Mouse (Mus musculus) right cerebral cortex, postnatal 10 days (tissue): Measurements from ENCODE around the gene Gm5294.

Source experiments
- DNase-seq, 2 experiments: peaks; one replicate each; pipeline ENCODE4 v3.0.0; 2021; ENCODE audit warnings: low spot score in 2 of 2

The Gm5294 gene

DNA sequence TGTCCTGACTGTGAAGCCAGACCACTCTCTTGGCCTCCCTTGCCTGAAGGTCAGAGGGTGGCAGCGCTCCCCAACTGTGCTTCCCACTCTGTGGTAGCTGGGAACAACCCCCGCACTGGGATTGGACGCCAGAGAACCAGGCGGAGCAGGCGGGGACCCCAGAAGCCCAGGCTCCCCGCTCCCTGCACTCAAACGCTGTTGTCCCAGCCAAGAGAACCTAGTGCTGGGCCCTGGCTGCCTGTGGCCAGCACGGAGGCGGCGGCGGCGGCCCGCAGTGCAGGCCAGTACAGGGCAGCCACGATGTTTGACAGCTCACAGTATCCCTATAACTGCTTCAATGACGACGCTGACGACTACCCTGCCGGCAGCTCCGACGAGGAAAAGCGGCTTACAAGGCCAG lies at the start of gene Gm5294:
Gene Gm5294, plus strand, starts transcription at position 301 of the 400 bp plus-strand sequence.
- DNase-seq, result no peak

DNA sequence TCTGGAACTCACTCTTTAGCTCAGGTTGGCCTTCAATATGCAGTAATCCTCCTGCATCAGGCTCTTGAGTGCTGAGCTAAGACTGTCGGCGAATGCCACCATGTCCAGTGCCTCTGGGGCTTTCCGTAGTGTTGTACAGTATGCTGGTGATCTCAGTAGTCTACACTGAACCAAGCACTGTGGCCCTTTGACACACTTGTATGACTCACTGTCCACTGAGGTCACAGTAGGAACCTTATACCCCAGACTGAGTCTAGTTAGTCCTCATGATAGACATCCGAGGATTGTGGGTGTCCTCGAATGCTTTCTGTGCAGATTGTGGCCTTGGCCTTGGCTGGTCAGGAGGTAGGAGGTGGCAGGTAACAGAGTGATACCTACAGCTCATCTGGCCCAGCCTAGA lies 44.8 kb upstream of the Gm5294 start:
- no peak for DNase-seq

DNA sequence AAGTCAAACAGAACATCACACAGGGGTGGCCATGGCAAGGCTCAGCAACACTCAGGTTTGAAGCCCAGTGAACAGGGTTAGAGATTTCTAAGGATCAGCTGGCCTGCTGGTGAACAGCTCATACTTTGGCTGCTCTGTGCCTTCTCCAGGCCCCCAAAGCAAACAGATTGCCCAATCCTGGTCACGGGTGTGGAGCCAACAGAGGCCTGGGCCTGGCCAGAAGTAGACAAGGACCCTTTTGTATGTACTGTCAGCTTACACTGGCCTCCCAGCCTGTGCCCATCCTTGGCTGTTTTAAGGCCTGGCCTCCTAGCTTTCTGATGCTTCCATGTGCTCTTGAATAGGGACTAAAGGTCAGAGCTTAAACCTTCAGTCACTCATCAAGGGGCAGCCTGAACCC lies 43.5 kb upstream of the Gm5294 start:
- DNase-seq, result no peak

DNA sequence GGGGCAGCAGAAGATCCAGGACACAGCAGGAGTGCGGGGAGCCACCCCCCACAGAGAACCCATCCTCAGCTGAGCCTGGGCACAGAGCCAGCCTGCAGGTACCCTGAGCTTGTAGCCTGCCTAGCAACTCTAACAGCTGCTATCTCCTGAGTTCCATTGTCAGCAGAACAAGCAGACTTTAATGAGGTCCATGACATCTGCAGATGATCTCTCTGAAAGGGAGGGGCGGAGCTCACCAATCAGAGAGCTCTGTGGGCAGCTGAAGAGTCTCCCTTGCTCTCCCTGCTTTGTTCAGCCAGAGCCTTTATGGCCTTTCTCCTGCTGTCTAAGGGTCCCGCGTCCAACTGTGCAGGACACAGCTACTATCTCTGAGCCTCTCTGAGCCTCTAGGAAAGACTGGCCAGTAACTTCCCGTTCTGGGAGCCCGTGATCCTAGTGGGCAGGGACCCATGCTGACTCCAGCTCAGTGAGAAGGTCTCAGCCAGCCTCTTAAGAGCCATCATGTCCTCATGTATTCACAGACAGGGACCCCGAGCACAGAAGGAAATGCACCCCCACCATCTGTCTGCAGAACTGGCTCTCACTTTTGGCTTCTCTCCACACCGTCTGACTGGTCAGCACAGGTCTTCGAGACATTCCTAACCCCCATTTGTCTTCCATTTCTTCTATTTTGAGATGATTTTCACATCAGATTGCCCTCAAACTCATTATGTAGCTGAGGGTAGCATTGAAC lies 41.0 kb upstream of the Gm5294 start:
- peak; percentile 55 to 66 for DNase-seq

DNA sequence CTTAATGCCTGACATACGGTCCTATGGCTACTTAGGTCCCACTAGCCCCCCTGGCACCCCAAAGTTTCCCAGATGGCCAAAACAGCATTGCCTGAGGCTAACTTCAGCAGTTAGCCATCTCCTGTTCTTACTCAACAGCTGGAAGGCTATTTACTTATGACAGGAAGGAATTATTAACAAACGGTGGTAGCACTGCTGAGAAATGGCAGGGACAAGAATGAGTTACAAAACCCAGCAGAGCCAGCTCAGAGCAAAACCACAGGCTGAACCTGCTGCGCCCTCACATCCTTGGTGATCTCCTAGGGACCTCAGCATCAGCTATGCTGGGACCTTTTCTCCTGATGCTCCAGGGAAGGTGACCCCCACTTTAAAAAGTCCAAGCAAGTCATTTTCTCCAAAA lies 40.2 kb upstream of the Gm5294 start:
- no peak for DNase-seq

DNA sequence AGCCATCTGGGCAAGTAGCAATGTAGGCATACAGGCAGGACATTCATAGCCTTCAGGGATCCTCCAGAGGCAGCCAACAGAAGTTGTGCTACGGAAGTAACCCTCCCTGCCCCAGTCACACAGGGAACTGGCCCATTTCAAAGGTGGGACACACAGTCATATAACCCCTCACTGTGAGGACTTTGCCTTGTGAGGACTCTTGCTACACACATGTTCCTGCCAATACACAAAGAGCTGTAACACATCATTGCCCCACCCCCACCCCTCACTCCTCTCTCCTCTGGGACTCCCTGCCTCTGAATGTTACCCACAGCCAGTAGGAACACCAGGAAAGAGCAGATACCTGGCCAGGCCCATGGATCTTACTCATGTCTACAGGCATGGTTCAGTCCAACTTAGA lies 37.2 kb upstream of the Gm5294 start:
- DNase-seq, result no peak

DNA sequence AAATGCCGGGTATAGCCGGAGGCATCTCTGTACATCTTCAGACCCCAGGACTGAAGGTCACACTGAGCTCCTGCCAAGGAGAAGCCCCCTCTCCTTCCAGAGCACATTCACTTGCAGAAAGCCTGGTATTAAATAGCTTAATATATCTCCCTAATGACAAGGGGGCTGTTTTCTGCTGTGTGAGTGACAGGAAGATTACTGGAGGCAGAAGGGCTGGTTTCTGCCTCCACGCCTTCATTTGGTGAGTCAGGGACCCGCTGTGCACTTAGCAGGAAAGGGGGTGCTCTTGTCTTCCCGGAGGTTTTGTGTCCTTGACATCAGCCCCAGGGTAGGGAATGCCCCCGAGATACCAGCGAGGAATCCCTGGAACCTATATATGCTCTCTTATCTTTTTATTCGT lies 36.7 kb upstream of the Gm5294 start:
- no peak for DNase-seq

DNA sequence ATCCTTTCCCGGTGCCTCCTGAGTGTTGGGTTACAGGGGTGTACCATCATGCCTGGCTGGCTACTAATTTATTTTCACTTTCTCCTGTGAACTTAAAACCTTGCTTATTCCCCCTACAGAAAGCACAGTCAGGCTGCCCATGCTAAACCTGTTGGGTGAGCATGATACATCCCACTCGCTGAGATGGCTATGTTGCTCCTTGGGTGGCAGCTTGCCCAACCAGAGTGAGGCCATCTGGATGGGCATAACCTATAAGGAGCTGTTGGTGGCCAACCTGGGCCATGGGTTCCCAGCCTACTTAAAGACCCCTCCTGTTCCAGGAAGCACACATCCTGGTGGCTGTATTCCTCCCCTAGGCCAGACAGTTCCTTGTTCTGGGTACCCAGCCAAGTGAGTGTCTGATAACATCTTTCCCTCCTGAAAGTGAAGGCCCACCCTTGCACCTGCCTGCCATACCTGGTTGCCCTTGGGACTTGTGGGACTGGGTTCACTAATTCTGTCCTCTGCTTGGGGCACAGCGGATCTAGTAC lies 33.8 kb upstream of the Gm5294 start:
- DNase-seq, result no peak

DNA sequence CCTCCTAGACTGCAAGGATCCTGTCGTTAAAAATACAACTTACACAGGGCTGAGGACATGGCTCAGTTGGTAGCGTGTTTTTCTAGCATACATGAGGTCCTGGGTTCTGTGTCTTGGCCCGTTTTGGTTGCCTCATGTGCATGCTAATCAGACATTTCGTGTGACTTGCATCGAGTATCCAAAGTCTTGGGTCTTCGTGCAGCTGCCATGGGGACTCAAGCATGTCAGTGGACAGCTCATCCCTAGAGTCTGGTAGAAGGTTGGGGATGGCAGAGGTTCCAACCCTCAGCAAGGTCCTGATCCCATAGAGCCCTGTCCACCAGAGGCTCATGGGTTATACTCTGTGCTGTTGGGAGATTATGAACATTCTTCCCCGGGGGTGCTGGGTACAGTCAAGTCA lies 32.2 kb upstream of the Gm5294 start:
- no peak for DNase-seq

DNA sequence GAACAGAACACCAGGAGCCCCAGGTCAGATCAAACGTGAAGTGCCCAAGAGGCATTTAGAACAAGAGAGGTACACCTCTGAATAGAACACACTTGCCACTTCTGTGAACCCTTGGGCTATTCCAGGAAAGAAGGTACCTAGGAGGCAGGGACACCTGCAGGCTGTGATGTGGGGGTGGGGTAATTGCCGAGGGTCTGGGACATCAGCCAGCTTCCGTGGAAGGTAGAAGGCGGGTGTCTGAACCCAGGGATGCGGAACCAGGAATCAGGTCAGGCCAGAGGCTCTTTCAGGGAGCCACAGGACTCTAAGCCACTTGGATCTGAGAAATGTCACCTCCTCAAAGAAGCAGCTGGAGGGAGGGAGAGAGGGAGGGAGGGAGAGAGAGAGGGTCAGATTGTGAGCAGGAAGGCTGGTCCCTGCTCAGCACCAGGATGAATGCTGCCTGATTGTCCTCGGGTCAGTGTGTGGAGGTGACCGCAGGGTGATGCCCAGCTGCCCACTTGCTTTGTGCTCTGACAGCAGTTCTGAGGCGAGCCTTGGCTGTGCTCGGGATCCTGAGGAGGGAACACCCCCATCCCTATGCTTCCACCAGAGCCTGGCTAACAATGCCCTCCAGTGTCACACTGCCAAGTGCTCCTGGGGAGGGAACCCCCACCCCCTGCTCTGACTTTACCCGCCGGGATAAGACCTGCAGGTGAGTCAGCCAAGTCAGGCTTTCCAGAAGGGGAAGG lies 31.2 kb upstream of the Gm5294 start:
- peak; percentile 46 to 50 for DNase-seq

DNA sequence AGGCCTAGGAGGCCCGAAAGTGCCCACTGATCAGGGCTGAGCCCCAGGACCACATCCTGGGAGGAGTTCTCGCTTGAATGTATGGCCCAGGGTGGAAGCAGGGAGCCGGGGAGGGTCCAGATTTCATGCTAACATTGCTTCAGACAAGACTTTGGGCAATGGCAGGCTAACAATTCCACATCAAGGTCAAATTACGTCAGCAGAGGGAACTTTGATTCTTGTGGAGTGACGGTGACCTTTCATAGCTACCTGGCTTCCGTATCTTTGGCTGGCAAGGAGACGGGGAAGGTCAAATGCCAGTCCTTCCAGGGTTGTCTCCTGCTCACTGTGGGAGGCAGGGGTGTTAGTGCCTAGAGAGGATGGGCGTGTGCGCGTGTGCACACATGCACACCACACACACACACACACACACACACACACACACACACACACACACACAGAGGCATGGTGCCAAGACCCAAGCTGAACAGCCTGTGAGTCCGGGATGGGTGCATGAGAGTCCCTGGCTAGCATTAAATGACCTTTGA lies 28.9 kb upstream of the Gm5294 start:
- DNase-seq, result no peak

DNA sequence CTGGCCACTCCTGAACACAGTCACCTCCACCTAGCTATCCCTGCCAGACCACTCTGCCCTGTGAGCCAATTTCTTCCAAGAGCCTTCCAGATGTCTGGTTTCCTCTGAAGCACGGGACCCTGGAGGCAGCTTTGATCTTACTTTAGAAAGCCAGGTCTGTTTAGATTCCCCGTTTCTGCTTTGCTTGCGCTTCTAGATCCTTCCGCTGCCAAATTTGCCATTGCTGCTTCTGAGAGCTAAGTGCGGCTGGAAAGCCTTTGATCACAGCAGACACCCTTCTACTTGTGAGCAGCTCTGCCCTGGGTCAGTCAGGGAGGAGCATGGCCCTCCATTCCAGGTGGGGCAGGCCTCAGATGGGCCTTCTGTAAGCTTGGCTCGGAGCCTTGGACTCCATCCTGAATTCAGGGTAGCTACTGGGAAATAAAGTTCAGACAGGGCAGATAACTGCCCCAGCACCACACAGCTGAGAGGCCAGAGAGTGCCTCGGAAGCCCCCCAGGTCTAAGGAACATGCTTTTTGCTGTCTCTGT lies 18.2 kb upstream of the Gm5294 start:
- DNase-seq, result no peak

DNA sequence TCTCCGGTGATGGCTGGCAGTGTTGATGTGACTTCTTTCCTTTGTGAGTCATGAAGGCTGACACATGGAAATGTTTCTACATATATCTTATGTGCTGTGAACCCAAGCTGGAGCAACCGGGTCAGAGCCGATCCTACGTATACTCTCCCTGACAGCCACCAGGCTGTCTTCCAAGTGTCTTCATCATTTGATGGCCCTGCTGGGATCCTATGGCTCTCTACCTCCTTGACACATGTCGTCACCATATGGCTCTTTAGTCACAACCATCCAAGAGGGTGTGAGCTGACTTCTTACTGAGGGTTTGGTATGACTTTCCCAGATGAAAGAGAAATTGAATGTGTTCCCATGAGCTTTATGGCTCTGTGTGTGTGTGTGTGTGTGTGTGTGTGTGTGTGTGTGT lies 15.6 kb upstream of the Gm5294 start:
- no peak for DNase-seq

DNA sequence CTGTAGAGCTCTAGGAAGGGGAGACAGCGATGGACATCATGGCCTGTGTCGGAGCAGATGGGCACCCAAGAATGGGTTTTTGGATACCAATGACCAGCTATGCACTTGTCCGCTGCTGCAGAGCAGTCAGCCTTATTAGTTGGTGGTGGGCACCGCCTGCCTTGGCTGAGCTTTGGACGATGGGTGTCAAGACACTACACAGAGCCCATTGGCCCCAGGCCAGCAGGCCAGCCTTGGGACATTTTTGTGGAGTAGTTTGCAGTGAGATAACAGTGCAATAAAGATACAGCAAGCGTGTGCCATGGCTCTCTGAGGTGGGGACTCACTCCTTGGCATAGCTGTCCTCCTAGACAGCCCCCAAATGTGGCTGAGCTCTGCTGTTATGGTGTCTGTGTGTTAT lies 10.1 kb upstream of the Gm5294 start:
- no peak for DNase-seq

DNA sequence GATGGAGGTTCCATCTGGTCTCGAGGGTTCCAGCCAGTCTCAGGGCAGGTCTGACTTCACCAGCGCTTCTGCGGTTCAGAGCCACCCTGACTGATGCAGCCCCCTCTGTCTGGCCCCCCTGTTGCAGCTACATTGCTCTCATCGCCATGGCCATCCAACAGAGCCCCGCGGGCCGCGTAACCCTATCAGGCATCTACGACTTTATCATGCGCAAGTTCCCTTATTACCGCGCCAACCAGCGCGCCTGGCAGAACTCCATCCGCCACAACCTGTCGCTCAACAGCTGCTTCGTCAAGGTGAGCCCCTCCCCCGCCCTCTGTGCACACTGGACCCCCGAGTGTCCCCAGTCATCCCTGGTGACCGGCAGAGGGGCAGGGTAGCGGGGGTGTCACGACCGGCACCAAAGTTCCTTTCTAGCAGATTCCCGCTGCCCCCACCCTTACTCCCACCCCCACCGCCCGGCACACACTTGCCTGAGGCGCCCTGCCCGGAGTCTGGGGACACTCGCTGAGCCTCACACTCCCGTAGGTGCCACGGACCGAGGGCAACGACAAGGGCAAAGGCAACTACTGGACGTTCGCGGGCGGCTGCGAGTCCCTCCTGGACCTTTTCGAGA lies 945 bp downstream of the Gm5294 start:
- DNase-seq, result no peak

DNA sequence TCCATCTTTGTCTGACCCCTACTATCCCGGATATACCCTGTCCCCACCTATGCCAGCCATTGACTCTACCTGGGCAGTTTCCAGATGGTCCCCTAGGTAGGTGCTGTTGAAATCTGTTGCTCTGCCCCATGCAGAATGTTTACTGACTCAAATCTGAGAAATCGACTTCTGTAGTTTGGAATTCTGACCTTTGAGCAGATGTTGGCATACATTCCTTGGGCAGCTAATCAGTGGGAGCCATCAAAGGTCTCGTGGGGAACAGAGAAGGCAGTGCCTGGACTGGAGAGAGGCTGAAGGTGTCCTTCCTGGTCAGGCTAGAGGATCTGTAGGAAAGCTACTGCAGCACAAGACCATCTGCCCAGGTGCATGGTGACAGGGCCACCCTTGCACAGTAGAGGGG lies 5.2 kb downstream of the Gm5294 start:
- no peak for DNase-seq

DNA sequence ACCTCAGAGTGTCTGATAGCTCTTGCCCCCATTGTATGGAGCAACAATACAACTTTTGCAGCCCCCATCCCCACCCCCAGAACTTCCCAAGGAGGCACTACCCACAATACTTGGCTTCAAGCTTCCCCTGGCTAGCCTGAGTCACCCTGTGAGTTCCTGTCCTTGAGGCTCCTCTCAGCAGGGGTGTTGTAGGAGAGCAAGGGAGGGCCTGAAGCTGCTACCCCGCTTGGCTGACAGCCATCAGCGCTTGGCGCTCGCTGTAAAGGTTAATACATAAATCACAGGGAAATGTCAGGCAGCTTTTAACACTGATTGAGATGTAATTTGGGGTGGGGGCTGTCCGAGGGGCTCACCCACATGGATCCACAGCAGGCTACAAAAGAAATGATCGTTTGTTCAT lies 13.5 kb downstream of the Gm5294 start:
- no peak for DNase-seq

DNA sequence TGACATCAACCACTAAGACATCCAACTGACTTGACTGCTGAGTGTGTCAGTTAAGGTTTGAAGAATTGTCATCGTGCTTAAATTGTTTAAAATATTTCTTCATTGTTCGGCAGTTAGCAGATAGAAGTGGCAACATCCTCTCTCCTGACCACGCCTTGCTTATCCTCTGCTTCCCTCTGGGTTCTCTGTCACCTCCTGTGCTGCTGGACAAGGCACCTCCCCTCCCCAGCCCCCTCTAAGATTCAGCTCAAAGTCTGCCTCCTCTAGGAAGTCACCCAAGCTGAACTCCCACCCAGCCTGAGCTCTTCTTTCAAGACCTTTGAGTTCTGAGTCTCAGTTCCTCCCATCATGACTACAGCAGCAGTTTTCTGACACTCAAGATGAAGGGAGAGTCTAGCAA lies 15.0 kb downstream of the Gm5294 start:
- no peak for DNase-seq

DNA sequence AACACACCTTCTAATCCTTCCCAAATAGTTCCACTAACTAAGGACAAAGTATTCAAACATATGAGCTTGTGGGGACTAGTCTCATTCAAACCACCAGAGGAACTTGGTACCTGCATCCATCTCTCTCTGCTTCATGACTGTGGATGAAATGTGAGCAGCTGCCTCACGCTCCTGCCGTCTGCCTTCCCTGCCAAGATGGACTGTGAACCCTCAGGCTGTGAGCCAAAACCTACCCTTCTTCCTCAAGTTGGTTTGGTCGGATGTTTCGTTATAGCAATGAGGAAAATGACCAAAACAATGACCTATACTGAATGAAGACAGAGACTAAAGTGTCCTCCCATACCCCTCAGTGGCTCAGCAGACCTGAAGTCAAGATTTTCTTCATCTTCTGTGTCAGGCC lies 21.1 kb downstream of the Gm5294 start:
- DNase-seq, result no peak

DNA sequence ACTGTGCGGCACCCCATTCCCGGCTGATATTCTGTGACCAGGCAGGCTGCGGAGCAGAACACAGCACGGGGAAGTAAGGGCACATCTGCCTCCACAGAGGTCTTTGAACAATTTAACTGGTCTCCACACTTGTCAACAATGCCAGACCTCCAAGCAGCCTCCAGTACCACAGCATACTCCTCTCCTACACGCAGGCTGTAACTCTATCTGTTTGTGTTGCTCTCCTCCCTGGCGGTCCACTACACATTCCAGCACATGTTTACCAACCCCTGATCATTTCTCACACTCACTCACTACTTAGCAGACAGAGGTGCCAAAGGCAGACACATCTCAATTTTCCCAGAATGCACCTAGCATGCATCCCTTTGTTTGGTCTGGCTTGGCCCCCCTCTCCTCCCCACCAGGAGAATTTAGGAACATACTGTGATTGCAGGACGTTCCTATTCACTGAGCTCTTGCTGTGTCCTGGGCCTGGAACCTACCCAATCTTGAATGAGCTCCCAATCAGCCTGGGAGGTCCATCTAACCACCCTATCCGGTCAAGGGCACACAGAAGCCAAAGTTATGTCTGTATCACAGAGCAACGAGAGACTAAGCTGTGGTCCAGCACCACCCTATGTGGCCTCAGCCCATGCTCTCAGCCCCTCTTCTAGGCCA lies 23.4 kb downstream of the Gm5294 start:
- no peak for DNase-seq

DNA sequence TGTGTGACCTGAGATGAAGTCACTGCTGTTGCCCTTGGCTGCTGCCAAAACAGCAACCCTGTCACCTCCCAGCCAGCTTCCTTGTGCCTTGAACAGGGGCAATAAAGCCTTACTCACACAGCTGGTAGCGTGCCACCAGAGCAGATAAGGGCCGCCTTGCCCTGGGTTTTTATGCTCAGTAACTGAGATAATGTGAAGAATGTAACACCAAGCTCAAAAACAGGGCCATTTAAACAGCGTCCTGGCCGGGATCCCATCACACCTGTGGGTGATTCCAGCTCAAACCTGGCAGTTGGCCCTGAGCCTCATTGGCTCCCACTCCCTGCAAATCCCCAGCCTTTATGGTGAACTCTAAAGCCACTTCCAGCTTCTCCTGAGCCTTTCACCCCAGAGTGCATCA lies 26.6 kb downstream of the Gm5294 start:
- DNase-seq, result peak in 1 of 2 experiments; percentile 37

DNA sequence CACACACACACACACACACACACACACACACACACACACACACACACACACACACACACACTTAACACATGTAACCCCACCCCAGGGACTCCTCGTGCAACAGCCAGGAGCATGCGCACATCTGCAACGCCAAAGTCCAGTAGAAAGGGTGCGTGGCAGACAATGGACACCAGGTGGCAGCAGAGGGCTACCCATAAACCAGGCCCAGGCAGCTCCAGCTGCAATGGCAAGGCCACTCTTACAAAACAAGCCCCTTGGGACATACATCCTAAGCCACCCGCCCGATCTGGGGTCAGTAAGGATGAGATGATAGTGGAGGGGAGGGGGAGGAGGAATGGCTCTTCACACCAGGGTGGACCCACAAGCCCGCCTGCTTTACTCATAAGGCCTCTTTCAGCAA lies 28.2 kb downstream of the Gm5294 start:
- peak; percentile 90 to 91 for DNase-seq
